Mouse (Mus musculus) ovary, adult 2 months (tissue): ENCODE results near the gene Rbm26. TPM values are rescaled to one million over a fixed set of nuclear protein-coding genes. Genes with fewer than 3 reads are reported as not detected.

Source experiments
- polyA plus RNA-seq: library from polyadenylated mRNA; depleted of rRNA; stranded (reverse); fragments of >200 nt; gene quantifications from 2 replicates; pipeline ENCODE4 v1.2.3, GENCODE M21; 2012; rRNA removed

Rbm26 gene
- polyA plus RNA-seq = 11.5 and 17.9 TPM in 2 replicates

GRCm38 (mm10) chr14:105177238-105177693 is at the start of gene Rbm26:
Gene Rbm26, minus strand, starts transcription at chr14:105177327.

Other genes with a start within 250 kb of the Rbm26 start
- gene Ndfip2, start 81.2 kb upstream of the Rbm26 start, polyA plus RNA-seq = 39.7 and 49.0 TPM in 2 replicates